Mouse (Mus musculus) lung, embryonic 14.5 days (tissue): ENCODE results near the gene Mcl1. TPM values are rescaled to one million over a fixed set of nuclear protein-coding genes. Genes with fewer than 3 reads are reported as not detected.

Experiments used
- ATAC-seq: fragments of 200-750 bp; cut with Nextera tagmentation; 2 replicates; pipeline ENCODE4 v1.8.0; 2017; ENCODE audit warnings: mild to moderate bottlenecking, moderate TSS enrichment, moderate library complexity; ENCODE audit not compliant: insufficient read depth
- DNase-seq: peaks from one replicate; pipeline ENCODE4 v3.0.0-alpha.2; 2015
- H3K27ac ChIP-seq: fragments of 300-500 bp; sonication (generic); 2 replicates; pipeline ENCODE4 v1.5.1; 2014; ENCODE audit warnings: low read depth, mild to moderate bottlenecking, moderate library complexity
- H3K27me3 ChIP-seq: fragments of 300-500 bp; sonication (generic); 2 replicates; pipeline ENCODE4 v1.6.1; 2014; ENCODE audit warnings: low read length, control low read depth; ENCODE audit not compliant: insufficient read depth
- H3K36me3 ChIP-seq: fragments of 300-500 bp; sonication (generic); 2 replicates; pipeline ENCODE4 v1.6.1; 2014; ENCODE audit warnings: control low read depth; ENCODE audit not compliant: insufficient read depth
- H3K4me1 ChIP-seq: fragments of 300-500 bp; sonication (generic); 2 replicates; pipeline ENCODE4 v1.6.1; 2014; ENCODE audit warnings: antibody characterized with exemption, control low read depth; ENCODE audit not compliant: insufficient read depth
- H3K4me2 ChIP-seq: fragments of 300-500 bp; sonication (generic); 2 replicates; pipeline ENCODE4 v1.6.1; 2014; ENCODE audit warnings: mild to moderate bottlenecking
- H3K4me3 ChIP-seq: fragments of 300-500 bp; sonication (generic); 2 replicates; pipeline ENCODE4 v1.5.1; 2014; ENCODE audit warnings: low read depth, low read length
- H3K9ac ChIP-seq: fragments of 300-500 bp; sonication (generic); 2 replicates; pipeline ENCODE4 v1.6.1; 2014
- H3K9me3 ChIP-seq: fragments of 300-500 bp; sonication (generic); 2 replicates; pipeline ENCODE4 v1.6.1; 2016; ENCODE audit warnings: low read depth, low read length, control low read depth
- CTCF ChIP-seq: IDR thresholded peaks from 2 replicates; pipeline ENCODE4 v1.5.1; 2016; ENCODE audit warnings: antibody characterized with exemption, low read depth
- WGBS: fragments of 180-500 bp; shearing (Covaris S2); extraction: QIAGEN DNeasy Blood & Tissue Kit; methylation state at CpG from one replicate; pipeline ENCODE4 v1.1.7; 2014; 5-methylcytosine and 5-hydroxymethylcytosine counted together
- polyA plus RNA-seq: library from polyadenylated mRNA; unstranded; fragments of >200 nt; fragmentation: Nextera tagmentation; extraction: Ambion mirVana; gene quantifications from 2 replicates; pipeline ENCODE4 v1.2.1, GENCODE M21; 2014

Mcl1 gene
- polyA plus RNA-seq, 1 experiment from 2014 or later = 82.3 TPM

- H3K27me3 ChIP-seq = no peaks in the 10 kb centered on the region
- no peak for TF ChIP-seq CTCF
- no peaks in the 10 kb centered on the region for H3K36me3 ChIP-seq
- H3K4me1 ChIP-seq = peaks cover 23% of the 10 kb centered on the region
- no peak overlapping the region for H3K4me3 ChIP-seq
- H3K4me2 ChIP-seq = no peak overlapping the region
- DNase-seq = no peak
- H3K9me3 ChIP-seq = no peaks in the 10 kb centered on the region
- WGBS = 85% methylated on average over 8 of the region's 8 CpGs
- ATAC-seq = no peak
- no peak overlapping the region for H3K9ac ChIP-seq
- no peak overlapping the region for H3K27ac ChIP-seq
These were observed 21.0 kb downstream of the Mcl1 start for GRCm38 (mm10) chr3:95679551-95679950.

- no peak overlapping the region for H3K4me2 ChIP-seq
- no peak for TF ChIP-seq CTCF
- WGBS = 77% methylated on average over 6 of the region's 6 CpGs
- no peaks in the 10 kb centered on the region for H3K36me3 ChIP-seq
- ATAC-seq = no peak
- H3K9ac ChIP-seq = no peak overlapping the region
- no peaks in the 10 kb centered on the region for H3K27me3 ChIP-seq
- H3K4me3 ChIP-seq = no peak overlapping the region
- DNase-seq = no peak
- peaks cover 12% of the 10 kb centered on the region for H3K4me1 ChIP-seq
- no peak overlapping the region for H3K27ac ChIP-seq
- no peaks in the 10 kb centered on the region for H3K9me3 ChIP-seq
These were observed 22.1 kb downstream of the Mcl1 start for GRCm38 (mm10) chr3:95680673-95681072.

GRCm38 (mm10) chr3:95681365-95681764 lies 22.8 kb downstream of the Mcl1 start:
- Histone ChIP-seq H3K9me3 (no peaks in the 10 kb centered on the region), H3K4me3 (no peak overlapping the region), H3K36me3 (no peaks in the 10 kb centered on the region), H3K27me3 (no peaks in the 10 kb centered on the region), H3K4me1 (peaks cover 13% of the 10 kb centered on the region), H3K4me2 (peak overlapping the region; percentile 15; the same call in 1 of the 2 replicates), H3K9ac (no peak overlapping the region), H3K27ac (no peak overlapping the region)
- ATAC-seq (no peak; the same call in 1 of the 2 replicates), DNase-seq (no peak)
- WGBS = 24% methylated on average over 11 of the region's 11 CpGs
- TF ChIP-seq CTCF = no peak

GRCm38 (mm10) chr3:95682878-95683277 lies 24.3 kb downstream of the Mcl1 start:
- DNase-seq = no peak
- peaks cover 23% of the 10 kb centered on the region for H3K4me1 ChIP-seq
- no peaks in the 10 kb centered on the region for H3K27me3 ChIP-seq
- WGBS = 62% methylated on average over 5 of the region's 5 CpGs
- no peak overlapping the region for H3K9ac ChIP-seq
- H3K4me3 ChIP-seq = no peak overlapping the region
- H3K36me3 ChIP-seq = no peaks in the 10 kb centered on the region
- H3K4me2 ChIP-seq = no peak overlapping the region
- no peaks in the 10 kb centered on the region for H3K9me3 ChIP-seq
- H3K27ac ChIP-seq = no peak overlapping the region
- TF ChIP-seq CTCF = no peak
- ATAC-seq = no peak

- no peak overlapping the region for H3K4me3 ChIP-seq
- DNase-seq = peak; percentile 6
- H3K27me3 ChIP-seq = no peaks in the 10 kb centered on the region
- 36% methylated on average over 5 of the region's 8 CpGs for WGBS
- peaks cover 29% of the 10 kb centered on the region for H3K4me1 ChIP-seq
- no peak overlapping the region for H3K9ac ChIP-seq
- no peak for TF ChIP-seq CTCF
- H3K9me3 ChIP-seq = no peaks in the 10 kb centered on the region
- no peaks in the 10 kb centered on the region for H3K36me3 ChIP-seq
- H3K4me2 ChIP-seq = no peak overlapping the region
- ATAC-seq = no peak
- no peak overlapping the region for H3K27ac ChIP-seq
These were observed 26.3 kb downstream of the Mcl1 start for GRCm38 (mm10) chr3:95684846-95685245.

- H3K36me3 ChIP-seq = no peaks in the 10 kb centered on the region
- no peak overlapping the region for H3K4me3 ChIP-seq
- H3K4me1 ChIP-seq = peaks cover 32% of the 10 kb centered on the region
- TF ChIP-seq CTCF = no peak
- no peak for ATAC-seq
- H3K9ac ChIP-seq = no peak overlapping the region
- WGBS = 76% methylated on average over 4 of the region's 4 CpGs
- H3K27me3 ChIP-seq = no peaks in the 10 kb centered on the region
- DNase-seq = no peak
- no peak overlapping the region for H3K4me2 ChIP-seq
- no peaks in the 10 kb centered on the region for H3K9me3 ChIP-seq
- no peak overlapping the region for H3K27ac ChIP-seq
These were observed 26.7 kb downstream of the Mcl1 start for GRCm38 (mm10) chr3:95685301-95685700.

- H3K27me3 ChIP-seq = no peaks in the 10 kb centered on the region
- H3K4me2 ChIP-seq = no peak overlapping the region
- no peak for DNase-seq
- no peak overlapping the region for H3K4me3 ChIP-seq
- no peak overlapping the region for H3K27ac ChIP-seq
- H3K9me3 ChIP-seq = no peaks in the 10 kb centered on the region
- 65% methylated on average over 2 of the region's 2 CpGs for WGBS
- H3K4me1 ChIP-seq = peaks cover 32% of the 10 kb centered on the region
- no peak for ATAC-seq
- no peaks in the 10 kb centered on the region for H3K36me3 ChIP-seq
- no peak overlapping the region for H3K9ac ChIP-seq
- no peak for TF ChIP-seq CTCF
These were observed 27.1 kb downstream of the Mcl1 start for GRCm38 (mm10) chr3:95685701-95686100.
